Mouse (Mus musculus) cerebellum, adult 18-20 months (tissue): ENCODE measurements around the gene Zfp663.

ENCODE experiments used
- DNase-seq, 2 experiments: peaks; one replicate each; pipeline ENCODE4 v3.0.0; 2021

The Zfp663 gene

DNA sequence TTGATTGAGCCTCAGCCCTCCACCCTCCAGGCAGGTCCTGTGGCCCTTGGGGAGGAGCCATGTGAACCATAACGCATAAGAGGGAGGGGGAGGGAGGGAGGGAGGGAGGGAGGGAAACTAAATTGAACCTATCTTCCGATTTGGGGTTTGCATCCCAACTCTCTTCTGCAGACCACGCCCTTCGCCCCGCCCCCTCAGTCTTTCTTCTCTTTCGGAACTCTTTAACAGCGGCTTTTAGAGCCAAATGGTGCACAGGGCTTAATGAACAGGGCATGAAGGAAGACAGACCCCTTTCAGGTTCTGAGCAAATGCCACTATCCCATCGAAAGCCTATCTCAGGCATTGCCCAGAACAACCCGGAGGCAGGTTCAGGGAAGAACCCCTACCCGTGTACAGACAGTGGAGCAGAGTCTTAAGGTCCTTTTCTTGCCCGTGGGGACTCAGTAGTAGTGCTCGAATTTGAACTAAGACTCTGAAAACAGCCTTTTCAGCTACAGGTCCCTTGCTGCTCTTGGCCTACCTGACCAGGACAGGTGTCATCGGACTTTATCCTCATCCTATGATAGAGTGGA is 575 bp downstream of the Zfp663 start:
- DNase-seq: no peak

DNA sequence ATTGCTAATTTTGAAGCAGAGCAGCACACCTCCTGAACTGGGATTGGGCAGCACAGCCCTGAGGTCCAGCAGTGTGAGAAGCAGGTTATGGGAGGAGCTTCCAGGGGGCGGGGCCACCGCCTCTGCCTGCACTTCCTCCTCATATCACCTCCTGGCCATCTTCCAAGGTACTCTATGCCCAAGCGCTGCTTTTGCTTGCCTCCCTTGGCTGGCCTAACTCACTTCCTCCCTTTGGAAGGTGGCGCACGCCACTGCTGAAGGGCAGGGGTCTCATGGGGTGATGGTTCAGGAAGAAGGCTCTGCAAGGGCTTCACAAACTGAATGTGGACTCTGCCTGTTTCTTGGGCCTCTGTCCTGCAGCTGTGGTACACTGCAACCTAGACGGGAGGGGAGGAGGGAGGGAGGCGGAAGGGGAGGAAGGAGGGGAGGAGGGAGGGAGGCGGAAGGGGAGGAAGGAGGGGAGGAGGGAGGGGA is 1.4 kb downstream of the Zfp663 start:
- DNase-seq: no peak

DNA sequence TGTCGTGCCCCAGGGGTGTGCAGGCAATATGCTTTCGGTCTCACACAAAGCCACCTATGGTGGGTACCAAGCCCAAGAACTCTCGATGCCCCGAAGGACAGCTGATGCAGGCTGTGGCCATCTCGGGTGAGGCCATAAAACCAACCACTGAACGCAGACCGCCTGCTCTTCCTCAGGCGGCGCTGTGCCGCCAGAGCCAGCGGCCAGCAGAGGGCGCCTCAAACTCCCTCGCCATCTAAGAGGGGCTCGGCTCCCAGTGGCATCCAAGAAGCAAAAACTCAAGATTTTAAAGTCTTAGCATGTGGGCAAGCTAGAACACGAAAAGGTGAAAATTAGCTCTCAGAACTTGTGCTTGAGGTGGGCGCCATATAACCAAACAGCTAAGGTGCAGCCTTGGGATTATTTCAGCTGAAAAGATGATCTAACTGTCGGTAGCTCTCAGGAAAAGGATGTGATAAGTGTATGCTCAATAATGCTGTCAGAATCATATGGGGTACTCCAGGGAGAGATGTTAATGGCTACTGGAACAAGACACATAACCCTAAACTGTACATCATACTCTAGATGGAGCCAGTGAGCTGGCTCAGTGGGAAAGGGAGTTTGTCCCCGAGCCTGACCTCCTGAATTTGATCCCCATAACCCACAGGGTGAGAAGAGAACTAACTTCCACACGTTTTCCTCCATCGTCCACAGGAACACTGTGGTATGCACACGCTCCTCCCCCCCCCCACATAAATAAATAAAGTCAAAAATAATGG is 4.0 kb downstream of the Zfp663 start:
- DNase-seq: peak; percentile 63 to 75

DNA sequence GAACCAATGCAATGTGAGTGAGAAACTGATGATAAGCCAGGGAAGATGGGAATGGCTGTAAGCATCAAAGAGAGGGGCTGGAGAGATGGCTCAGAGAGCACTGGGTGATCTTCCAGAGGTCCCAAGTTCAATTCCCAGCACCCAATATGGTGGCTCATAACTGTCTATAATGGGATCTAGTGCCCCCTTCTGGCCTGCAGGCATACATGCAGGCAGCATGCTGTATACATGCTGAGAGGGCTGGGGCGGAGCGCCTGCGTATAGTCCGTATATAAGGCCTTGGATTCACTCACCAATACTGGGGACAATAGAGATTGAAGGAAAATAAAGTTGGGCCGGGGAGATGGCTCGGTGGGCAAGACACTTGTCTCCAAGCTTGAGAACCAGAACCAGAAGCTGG is 5.2 kb downstream of the Zfp663 start:
- no peak for DNase-seq

DNA sequence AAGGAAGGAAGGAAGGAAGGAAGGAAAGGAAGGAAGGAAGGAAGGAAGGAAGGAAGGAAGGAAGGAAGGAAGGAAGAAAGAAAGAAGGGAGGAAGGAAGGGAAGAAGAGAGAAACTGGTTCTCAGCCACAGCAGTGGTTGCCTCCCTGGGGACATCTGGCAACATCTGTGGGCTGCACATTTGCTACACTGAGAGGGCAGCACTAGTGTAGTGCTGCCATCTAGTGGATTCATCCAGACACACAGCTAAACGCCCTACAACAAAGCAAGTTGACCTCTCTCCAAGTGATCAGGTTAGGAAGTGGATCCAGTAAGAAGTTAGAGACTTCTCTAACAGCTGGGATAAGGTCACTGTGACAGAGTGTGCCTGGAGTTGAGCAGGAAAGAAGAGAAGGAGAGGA is 7.7 kb downstream of the Zfp663 start:
- peak; percentile 49 to 51 for DNase-seq

DNA sequence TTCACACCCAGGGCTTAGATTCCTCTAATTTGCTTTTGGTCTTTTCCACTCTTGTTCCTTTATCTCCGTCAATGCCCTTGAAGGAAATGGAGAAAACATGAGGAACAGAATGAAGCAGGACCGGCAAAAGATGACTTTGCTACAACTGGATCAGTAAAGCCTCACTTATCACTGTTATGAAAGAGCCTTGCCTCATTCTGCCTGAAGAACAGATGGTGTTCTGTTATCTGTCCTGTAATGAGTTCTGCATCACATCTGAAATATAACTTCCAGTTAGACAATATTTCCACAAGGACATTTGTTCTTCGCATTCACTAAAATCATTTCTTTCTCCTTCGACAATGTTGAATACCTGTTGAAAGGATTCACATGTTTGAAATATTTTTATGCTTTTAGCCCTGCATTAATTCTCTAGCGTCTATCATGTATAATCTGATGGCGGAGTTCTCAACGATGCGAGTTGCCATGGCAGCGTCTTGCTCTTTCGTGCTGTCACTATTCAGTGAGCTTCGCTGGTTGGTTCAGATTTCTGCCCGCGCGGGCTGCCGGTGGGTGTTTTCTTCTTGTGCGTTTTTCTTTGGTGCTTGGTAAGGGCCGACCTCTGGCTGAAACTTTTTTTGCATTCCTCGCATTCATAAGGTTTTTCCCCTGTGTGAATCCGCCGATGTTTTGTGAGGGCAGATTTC is 16.6 kb downstream of the Zfp663 start:
- no peak for DNase-seq

DNA sequence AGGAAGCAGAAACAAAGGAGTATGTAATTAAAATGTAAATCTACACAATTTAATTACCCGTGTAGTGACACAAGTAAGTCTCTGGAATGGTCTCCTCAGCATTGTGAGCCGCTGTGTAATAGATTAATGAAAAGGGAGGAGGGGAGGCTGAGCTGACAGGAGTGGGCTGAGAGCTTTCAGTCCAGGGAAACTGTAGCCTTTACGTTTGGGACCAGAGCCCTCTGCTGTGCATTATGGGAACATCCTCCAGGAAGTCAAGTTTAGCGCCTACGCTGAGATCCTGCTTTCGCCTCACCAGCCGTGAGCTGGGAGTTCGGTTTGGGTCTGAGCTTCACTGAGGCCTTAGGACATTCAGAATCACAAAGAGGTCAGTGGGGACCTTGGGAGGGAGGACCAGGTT is 19.1 kb downstream of the Zfp663 start:
- DNase-seq: peak; percentile 57 to 58

DNA sequence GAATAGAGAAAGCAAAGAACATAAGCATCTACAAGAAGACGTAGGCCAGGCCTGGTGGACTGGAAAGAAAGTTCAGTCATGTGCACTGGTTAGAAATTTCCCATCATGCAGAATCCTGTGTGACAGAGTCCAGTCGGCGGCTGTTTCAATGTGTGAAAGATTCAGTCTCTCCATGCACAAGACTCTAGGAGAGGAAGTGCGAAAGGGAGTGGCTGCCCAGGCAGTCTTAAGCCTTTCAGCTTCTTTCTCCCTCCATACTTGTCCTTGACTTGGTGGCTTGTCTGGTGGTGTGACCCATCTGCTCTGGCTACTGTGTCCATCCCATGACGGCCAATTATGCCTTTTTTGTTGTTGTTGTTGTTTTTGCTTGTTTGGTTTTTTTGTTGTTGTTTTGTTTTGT is 22.3 kb downstream of the Zfp663 start:
- no peak for DNase-seq

DNA sequence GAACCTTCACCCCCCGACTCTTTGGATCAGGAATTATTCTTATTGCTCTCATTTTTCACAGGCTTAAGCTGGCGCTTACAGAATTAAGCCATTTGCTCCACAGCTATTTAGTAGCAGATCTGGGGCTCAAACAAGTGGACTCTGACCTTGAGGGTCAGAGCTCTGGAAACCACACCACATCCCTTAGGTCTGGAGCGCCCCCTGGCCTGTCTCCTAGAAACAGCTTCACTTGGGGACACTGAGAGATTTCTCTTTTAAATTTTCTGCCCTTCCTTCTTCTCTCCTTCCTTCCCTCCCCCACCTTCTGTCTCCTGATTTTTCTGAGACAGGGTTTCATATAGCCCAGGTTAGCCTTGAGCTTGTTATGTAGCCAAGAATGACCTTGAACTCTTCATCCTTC is 31.3 kb downstream of the Zfp663 start:
- peak; percentile 65 to 78 for DNase-seq

DNA sequence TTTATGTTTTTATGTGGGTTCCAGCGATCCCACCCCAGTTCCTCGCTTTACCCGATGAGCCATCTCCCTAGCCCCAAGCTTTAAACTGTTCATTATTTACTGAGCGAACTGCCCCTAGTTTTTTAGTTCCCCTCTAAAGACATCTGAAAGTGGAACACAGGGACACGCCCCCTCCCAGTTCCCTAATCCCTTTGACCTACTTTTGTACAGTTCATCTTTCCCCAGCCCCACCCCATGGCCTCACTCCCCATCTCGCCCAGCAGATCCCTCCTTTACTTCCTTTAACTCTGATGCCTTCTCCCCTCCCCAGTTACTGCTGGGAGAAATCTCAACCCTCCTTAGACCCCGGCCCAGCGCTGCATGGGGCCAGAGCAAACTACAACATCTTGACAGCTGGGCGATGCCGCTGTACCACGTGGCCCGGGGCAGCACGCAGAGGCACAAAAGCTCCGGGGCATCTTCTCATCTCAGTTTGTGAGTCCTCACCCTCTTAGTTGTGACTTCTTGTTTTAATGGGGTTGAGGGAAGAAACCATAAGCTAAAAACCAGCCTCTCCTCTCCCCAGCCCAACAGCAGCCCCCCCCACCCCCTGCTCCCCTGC is 35.8 kb downstream of the Zfp663 start:
- no peak for DNase-seq

DNA sequence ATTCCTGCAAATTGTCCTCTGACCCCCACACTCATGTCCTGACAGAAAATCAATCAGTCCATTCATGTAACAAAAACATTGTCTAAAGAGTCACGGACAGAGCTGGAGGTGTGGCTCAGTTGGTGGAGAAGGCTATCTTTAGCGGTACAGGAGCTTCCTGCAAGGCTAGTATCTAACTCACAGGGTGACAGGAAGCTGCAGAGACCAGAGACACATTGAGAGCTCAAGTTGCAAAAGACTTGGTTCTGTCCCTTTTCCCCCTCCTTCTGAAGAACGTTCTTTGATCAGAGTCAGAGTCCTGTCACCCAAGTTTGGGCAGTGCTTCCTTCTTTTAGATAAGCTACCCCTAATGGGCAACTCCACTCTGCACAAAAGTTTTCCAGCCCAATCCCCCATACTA is 38.8 kb downstream of the Zfp663 start:
- DNase-seq: no peak

DNA sequence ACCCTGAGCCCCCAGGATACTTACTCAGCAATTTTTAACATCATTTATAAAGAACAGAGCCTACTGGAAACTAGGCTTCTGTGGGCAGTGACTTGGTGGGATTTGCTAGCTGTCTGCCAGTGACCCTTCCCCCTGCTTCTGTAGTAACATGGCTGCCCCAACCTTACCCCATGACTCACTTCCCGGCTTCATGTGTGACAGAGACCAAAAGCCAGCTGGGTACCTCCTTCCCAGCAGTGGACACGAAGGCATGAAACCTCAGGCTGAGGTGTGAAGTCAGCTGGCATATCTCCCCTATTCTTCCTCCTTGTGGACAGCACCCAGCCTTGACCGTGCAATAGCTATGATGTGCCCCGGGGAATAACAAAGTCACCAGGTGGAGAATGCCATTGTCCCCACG is 39.8 kb downstream of the Zfp663 start:
- DNase-seq: no peak

DNA sequence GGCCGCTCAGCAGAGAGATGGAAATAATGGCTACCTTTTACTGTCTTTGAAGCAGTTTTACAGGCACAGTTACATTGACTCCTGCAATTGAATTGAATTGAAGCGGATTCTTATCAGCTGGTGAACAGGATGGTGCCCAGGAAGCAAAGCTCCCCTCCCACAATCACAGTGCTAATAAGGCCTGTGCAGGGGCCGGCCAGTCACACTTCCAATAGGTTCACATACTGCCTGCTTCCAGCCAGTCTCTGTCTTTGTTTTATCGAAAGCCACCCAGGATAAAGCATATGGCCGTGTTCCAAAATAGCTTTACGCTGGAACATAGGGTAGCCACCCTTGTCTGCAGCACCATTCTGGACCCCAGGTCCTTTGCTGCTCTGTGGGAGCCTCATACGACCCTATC is 41.1 kb downstream of the Zfp663 start:
- DNase-seq: peak in 1 of 2 experiments; percentile 31

DNA sequence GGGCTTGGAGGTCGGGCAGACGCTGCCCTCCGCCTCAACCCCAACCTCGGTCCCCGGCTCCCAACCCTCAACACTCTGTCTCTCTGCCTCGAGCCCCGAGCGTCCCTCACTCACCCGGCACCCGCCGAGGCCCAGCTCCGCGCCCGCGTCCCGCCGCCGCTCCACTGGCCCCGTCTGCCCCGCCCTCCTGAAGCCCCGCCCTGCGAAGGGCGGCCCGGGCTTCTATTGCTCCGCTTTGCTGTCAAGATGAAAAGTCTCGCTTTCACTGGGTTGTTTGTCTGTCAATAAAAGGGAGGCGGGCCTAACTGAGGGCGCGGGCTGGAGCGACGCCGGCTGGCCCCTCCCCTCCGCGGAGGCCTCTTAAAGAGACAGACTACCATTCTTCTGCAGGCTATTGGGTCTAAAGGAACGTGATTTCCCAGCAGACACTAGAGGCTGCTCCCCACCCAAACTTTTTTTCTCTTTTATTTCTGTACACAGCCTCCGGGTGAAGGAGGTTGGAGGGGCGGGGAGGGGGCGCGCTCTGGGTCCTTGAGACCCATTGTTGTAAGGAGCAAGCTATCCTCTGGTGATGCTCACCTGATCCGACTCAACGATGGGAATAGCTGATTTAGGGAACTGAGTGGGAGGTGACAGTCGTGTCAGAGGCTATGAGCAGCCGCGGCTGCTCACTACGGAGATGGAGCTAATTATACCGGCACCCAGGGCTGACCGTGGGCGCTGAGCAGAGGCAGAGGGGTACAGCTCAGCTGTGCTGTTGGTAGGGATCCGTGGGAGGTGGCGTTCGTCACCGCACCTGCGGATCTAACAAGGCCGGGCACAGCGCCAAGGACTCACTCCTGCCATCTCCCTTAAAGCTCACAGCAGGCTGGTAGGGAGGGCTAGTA is 42.0 kb downstream of the Zfp663 start, which contains the start of gene Elmo2:
Elmo2 (minus strand) TSS at position 176 of the 887 bp plus-strand sequence.
- DNase-seq: peak; percentile 98

DNA sequence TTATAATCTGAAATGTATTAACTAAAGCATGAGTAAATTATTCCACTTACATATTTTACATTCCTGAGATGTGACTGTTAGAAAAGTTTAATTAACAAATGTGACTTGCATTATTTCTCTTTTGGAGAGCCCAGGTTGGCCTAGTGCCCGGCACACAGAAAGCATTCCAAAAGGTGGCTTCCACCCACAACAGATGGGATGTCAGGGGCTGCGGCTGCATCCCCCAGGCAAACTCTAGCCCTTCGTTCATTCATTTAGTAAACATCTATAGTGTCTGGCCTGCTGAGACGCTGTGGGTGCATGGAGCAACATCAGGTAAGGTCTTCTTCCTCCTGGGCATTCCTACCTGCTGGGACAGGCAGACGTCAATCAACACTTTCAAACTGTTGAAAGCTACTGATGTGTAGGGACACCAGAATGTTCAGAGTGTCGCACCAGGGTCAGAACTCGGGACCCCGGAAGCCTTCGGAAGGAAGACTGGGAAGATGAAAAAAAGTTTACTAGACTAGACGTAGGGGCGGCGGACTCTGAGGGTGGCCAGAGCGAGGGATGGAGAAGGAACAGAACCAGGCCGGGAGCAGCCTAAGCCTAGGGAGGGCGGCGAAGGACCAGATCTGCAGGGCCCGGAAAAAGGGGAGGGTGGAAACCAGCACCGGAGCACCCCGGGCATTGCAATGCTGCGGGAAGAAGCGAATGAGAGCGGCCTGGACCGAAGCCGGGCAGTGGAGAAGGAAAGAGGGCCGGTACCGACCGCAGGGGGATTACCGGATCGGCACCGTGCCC is 42.8 kb downstream of the Zfp663 start:
- DNase-seq: peak; percentile 59 to 66

DNA sequence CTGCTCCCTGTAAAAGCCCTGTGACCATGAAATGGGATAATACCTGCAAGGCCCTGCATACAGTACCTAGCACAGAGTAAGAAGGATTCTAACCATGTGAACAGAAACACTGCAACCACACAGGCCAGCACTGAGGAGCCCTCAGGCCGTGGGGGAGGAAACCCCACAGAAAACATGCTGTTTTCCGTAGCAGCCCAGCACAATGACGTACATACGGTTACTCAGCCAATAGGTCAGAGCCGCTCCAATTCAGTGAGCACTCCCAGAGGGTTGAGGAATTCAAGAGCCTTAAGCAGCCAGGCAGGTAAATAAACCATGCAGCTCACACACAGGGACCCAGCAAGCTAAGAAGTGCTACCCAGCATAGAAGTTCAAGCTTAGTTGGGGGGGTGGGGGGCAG is 44.6 kb downstream of the Zfp663 start:
- DNase-seq: peak; percentile 61 to 68

DNA sequence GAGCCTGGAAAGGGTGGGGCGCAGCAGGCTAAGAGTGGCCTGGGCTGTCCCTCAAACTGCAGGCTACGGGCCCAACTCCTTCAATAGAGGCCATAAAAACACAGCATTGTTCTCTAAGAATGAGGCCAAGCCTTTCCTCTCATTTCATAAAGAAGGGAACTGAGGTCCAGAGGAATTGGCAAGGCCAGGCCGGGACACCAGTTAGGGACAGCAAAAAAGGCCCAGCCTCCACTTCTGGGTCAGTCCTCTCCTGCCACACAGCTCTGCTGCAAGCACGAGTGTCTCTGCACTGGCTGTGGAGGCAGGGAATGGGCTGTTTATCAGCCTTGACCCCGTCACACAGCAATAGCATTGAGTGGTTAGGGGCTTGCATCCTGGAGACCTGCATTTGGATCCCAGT is 45.0 kb downstream of the Zfp663 start:
- DNase-seq: peak; percentile 41 to 42

DNA sequence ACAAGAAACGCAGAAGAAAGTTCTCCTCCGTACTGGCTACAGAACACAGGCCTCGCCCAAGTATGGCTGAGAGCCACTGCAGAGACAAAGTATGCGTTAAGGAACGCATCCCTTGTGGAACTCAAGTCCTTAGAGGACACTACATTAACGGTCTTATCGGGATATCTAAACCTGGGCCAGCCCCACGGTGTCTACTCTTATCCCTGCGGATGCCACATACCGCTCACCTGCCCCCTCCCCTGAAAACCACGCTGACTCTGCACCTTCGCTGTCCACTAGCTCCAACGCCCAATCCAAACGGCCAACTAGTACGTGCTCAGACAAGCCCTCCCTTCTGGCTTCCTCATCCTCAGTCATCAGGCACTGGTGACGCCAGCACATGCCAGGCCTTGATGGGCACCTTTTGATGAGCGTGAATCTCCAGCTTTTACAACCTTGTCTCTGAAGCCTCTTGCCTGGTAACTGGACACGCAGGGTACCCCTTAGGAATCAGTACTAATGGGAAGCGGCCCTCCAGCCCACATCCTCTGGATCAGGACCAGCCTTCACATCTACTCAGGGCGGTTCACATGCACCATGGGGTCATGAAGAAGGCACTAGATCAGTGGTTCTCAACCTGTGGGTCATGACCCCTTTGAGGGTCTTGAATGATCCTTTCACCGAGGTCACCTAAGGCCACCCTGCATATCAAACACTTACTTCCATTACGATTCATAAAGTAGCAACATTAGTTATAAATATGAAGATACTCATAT is 46.4 kb downstream of the Zfp663 start:
- peak in 1 of 2 experiments; percentile 32 for DNase-seq

DNA sequence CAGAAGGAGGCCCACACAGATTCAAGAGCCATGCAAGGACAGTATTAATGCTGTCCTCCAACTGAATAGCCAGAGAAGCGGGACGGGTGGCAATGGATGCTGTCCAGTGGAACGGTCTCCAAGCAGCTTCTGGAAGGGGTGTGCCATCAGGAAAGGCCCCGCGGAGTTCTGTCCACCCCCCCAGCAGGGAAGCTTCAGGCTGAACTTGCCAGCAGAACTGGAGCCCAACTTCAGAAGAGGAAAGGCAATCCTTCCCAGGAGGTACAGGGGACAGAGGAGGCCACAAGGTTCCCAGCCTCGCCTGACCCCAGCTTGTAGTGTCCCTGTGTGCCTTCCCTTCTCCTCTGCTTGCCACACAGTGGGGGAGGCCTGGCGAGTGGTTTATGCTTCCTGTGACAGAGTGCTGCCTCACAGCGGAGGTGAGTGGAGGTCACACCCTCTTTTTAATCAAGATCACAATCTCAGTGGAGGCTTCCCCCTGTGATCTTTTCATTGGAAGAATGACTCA is 47.1 kb downstream of the Zfp663 start:
- peak; percentile 67 to 68 for DNase-seq

DNA sequence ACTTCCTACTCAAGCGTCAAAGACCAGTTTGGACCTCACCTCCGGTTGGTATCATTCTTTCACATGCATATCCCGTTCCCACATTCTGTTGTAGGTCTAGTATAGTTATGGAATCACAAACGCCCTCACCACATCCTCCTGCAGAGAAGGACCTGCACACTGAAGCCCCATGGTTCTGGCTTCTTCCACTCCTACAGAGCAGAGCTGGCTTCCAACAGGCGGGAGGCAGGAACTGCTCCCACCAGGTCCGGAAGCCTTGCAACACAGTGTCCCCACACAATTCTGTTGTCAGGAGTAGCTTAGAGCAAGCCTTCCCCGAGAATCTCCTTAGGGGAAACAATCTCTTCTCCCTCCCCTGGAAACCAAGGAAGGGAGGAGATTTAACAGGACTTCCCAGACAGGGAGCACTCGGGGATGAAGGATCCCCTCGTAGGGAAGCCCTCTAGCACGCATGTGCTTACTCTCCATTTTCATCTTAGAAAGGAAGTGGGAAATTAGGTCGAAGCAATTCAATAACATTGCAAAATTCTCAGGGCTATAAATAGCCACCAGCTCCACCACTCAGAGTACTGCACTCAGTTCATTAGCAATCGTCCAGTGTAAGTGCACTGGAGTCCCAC is 47.9 kb downstream of the Zfp663 start:
- DNase-seq: peak; percentile 59 to 60
